Mouse (Mus musculus): ENCODE data around the gene Cbx3. TPM values are rescaled to one million over a fixed set of nuclear protein-coding genes. Genes with fewer than 3 reads are reported as not detected.

The Cbx3 gene
- polyA plus RNA-seq, 1 experiment from 2014 or later = 747 TPM

DNA sequence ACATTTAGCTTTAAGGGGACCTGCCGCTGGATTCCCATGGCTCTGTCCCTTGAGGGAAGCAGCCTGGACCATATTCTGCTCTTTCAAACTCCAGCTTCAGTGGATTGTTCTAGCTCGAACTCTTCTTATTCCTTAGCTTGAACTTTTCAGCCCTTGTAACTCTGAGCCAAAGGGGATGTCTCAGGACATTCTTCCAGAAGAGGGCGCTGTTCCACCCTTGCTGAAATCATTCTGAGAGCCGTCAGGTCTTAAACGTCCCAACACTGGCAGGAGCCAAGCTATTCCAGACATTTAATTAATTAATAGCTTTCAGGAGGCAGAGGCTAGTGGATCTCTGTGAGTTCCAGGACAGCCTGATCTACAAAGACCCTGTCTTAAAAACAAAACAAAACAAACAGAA, 39.9 kb downstream of the Cbx3 start:
- Histone ChIP-seq H3K9me3 (no peaks in the 10 kb centered on the region), H3K27ac (replicated peaks) (no peak overlapping the region), H3K4me1 (peaks cover 11% of the 10 kb centered on the region), H3K27me3 (replicated peaks; ENCODE audit: low read depth, poor library complexity, severe bottlenecking) (no peaks in the 10 kb centered on the region), H3K36me3 (replicated peaks) (no peaks in the 10 kb centered on the region), H3K4me3 (no peak overlapping the region)
- 31% methylated on average over 5 of the region's 5 CpGs for WGBS
- DNase-seq (ENCODE audit: low spot score) = peak; percentile 42

DNA sequence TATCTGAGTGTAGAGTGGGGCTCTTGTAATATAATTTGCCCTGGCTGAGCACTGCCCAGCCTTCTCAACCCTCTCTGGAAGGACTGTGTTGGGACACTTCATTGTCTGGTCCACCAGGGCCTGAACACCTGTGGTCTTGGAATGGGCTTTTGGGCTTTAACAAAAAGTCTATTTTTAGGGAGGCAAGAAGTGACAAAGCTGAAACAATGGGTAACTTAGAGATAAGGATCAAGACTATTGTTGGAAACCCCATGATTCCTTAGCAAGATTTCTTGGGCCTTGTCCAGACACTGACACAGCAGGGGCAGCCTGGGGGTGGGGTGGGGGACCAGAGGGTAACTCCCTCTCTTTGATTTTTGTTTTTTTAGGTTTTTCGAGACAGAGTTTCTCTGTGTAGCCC, 40.8 kb downstream of the Cbx3 start:
- WGBS = 44% methylated on average over 1 of the region's 1 CpGs
- Histone ChIP-seq H3K4me1 (peaks cover 11% of the 10 kb centered on the region), H3K9me3 (no peaks in the 10 kb centered on the region), H3K27ac (replicated peaks) (no peak overlapping the region), H3K4me3 (no peak overlapping the region), H3K36me3 (replicated peaks) (no peaks in the 10 kb centered on the region), H3K27me3 (replicated peaks; ENCODE audit: low read depth, poor library complexity, severe bottlenecking) (no peaks in the 10 kb centered on the region)
- no peak for DNase-seq (ENCODE audit: low spot score)

DNA sequence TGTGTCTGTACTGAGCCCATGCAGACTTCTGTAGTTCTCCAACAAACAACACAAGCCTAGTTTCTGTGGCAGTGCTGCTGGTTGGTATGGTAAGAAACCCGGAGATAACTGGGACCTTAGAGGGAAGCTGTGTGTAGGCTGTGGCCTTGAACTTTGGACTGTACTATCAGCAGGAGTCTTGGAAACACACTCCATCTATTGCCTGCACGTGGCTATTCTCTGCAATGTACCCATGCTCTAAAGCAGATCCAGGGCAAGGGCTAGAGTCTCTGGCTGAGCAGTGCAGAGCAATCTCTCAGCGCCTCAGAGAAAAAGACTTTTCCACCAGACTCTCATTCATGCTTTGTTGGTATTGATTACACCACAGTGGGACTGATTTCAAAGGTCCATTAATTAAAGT, 43.6 kb downstream of the Cbx3 start:
- WGBS = 85% methylated on average over 3 of the region's 3 CpGs
- DNase-seq (ENCODE audit: low spot score) = no peak
- Histone ChIP-seq H3K27ac (replicated peaks) (no peak overlapping the region), H3K4me3 (no peak overlapping the region), H3K4me1 (peaks cover 10% of the 10 kb centered on the region), H3K36me3 (replicated peaks) (no peaks in the 10 kb centered on the region), H3K9me3 (no peaks in the 10 kb centered on the region), H3K27me3 (replicated peaks; ENCODE audit: low read depth, poor library complexity, severe bottlenecking) (no peaks in the 10 kb centered on the region)

DNA sequence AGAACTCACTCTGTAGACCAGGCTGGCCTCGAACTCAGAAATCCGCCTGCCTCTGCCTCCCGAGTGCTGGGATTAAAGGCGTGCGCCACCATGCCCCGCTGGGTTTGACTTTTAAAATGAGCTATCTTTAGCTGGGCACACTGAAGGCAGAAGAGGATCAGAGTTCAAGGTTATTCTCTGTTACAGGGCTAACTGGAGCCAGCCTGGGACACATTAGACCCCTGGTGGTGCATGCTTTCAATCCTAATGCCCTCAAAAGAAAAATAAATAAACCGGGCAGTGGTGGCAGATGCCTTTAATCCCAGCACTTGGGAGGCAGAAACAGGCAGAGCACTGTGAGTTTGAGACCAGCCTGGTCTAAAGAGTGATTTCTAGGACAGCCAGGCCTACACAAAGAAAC, 44.7 kb downstream of the Cbx3 start:
- 93% methylated on average over 7 of the region's 7 CpGs for WGBS

DNA sequence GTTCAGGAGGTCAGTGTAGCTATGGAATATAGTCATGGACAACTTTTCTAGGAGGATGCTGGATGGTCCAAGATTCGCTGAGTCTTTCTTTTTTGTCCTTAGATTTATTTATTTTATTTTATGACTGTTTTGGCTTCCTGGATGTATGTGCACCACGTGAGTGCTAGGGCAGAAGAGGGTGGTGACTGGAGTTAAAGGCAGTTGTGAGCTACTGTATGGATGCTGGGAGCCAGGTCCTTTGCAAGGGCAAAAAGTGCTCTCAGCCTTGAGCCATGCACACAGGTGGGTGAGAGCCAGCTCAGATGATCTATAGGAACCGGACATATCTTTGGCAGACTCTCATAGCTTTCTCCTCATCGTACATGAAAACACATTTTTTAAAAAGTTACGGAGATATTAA, 53.1 kb downstream of the Cbx3 start:
- no peaks in the 10 kb centered on the region for H3K27me3 ChIP-seq (replicated peaks; ENCODE audit: low read depth, poor library complexity, severe bottlenecking)
- no peaks in the 10 kb centered on the region for H3K36me3 ChIP-seq (replicated peaks)
- no peaks in the 10 kb centered on the region for H3K9me3 ChIP-seq
- no peak overlapping the region; the same call in 1 of the 2 replicates for H3K27ac ChIP-seq (replicated peaks)
- no peak for DNase-seq (ENCODE audit: low spot score)
- H3K4me3 ChIP-seq = peak overlapping the region; percentile 81
- H3K4me1 ChIP-seq = peaks cover 11% of the 10 kb centered on the region
- WGBS = 26% methylated on average over 5 of the region's 5 CpGs

More for the DNA sequence above, 44.7 kb downstream of the Cbx3 start:
- Histone ChIP-seq H3K27ac (replicated peaks) (no peak overlapping the region), H3K4me1 (no peaks in the 10 kb centered on the region), H3K9me3 (no peaks in the 10 kb centered on the region), H3K4me3 (no peak overlapping the region), H3K27me3 (replicated peaks; ENCODE audit: low read depth, poor library complexity, severe bottlenecking) (no peaks in the 10 kb centered on the region), H3K36me3 (replicated peaks) (no peaks in the 10 kb centered on the region)
- no peak for DNase-seq (ENCODE audit: low spot score)

DNA sequence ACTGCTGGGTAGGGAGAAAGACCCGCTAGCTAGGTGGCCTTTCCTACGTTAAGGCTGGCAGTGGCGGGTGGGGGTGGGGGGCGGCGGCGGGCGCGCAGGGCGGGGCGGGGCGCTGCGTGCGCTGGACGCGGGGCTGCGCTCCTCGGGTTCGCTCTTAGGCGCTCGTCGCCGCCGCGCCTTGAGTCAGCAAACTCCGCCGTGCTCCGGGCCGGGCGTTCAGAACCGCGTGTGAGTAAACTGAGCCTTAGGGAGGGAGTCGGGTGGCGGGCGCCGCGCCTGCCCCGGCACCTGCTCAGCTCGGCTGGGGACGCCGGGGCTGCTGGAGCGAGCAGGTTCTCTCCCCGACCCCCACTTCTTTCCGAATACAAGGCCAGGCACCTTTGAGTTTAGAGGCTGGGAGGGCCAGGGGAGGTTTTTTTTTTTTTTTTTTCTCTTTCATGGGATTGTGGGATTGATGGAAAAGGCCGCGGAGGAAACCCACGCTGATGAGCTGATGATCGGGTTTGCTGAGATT, 53.7 kb downstream of the Cbx3 start, which contains the start of gene Snx10:
Gene Snx10, plus strand, starts transcription at position 95 of the 514 bp plus-strand sequence.
- no peaks in the 10 kb centered on the region for H3K27me3 ChIP-seq (replicated peaks; ENCODE audit: low read depth, poor library complexity, severe bottlenecking)
- peak; percentile 70 for DNase-seq (ENCODE audit: low spot score)
- H3K9me3 ChIP-seq = no peaks in the 10 kb centered on the region
- WGBS = under 1% methylated on average over 47 of the region's 47 CpGs
- no peaks in the 10 kb centered on the region for H3K36me3 ChIP-seq (replicated peaks)
- H3K4me1 ChIP-seq = peaks cover 11% of the 10 kb centered on the region
- H3K4me3 ChIP-seq = peak within 1 kb of the TSS; percentile 81
- peak within 1 kb of the TSS; percentile 86 for H3K27ac ChIP-seq (replicated peaks)

DNA sequence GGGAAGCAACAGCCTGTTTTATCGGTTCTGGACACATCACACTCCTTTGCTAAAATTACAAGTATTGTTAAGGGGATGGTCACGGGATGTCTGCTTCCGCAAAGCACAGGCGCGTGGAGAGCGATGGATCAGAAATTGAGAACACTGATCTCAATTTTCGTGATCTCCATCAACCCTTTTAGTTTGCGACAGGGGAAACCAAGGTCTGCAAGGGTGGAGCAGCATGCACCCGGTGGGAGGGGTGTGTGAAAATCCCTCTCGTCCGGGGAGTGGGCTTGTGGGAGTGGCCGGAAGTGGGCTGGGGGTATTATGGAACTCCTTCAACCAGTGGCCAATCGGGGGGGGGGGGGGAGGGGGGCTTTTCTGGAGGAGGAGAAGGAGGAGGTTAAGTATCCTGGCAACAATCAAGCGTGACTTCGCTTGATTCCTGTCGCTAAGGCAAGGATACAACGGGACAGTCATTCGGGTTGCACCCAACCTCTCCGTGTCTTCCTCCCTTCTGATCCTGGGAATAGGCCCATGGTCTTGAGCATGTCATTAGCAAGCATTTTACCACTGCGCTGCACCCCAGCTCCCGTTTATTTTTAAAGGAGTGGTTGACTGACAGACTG, 54.3 kb downstream of the Cbx3 start:
- Histone ChIP-seq H3K4me3 (peak overlapping the region; percentile 81), H3K36me3 (replicated peaks) (no peaks in the 10 kb centered on the region), H3K9me3 (no peaks in the 10 kb centered on the region), H3K27ac (replicated peaks) (peak overlapping the region; percentile 86), H3K4me1 (peaks cover 11% of the 10 kb centered on the region), H3K27me3 (replicated peaks; ENCODE audit: low read depth, poor library complexity, severe bottlenecking) (no peaks in the 10 kb centered on the region)
- DNase-seq (ENCODE audit: low spot score) = peak; percentile 88
- 3% methylated on average over 21 of the region's 21 CpGs for WGBS

DNA sequence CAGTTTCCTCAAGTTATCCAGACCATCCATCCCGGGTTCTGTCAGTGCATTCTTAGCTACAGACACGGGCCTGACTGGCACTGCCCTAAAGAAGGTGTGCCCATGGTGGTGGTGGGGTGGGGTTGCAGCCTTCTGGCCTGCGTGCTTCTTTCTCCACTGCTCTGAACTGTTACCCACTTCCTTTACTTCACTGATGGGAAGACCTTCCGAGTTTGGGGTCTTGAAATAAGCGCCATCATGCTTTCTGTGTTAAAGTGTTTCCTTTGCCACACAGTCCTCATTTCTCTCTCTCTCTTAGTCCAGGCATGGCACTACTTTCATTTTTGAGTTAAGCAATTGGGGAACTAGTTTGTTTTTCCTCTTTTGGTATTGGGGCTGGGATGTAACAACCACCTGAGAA, 54.8 kb downstream of the Cbx3 start:
- Histone ChIP-seq H3K36me3 (replicated peaks) (no peaks in the 10 kb centered on the region), H3K9me3 (no peaks in the 10 kb centered on the region), H3K4me1 (peaks cover 11% of the 10 kb centered on the region), H3K4me3 (peak overlapping the region; percentile 81), H3K27ac (replicated peaks) (0 out of 2 replicates have a peak overlapping the region, but pooled peaks have one; percentile 86), H3K27me3 (replicated peaks; ENCODE audit: low read depth, poor library complexity, severe bottlenecking) (no peaks in the 10 kb centered on the region)
- 52% methylated on average over 5 of the region's 5 CpGs for WGBS
- DNase-seq (ENCODE audit: low spot score) = no peak

DNA sequence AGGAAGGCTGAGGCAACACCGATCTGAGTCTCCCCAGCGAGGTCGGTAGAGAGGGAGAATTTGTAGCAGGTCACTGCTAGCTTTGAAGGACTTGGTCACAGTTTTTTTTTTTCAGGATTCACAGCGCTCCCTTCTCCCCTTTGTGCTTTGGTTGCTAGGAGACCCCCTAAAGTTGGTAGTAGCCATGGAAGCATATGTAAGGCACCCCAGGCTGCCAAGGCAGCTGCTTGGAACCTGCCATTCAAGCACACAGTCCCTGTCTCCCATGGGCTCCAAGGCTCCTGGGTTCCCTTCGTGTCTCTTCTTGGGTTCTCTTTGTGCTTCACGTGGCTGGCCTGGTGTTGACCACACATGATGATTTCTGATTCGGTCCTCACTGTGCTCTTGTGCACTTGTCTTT, 59.3 kb downstream of the Cbx3 start:
- Histone ChIP-seq H3K27ac (replicated peaks) (no peak overlapping the region), H3K4me3 (no peak overlapping the region), H3K36me3 (replicated peaks) (no peaks in the 10 kb centered on the region), H3K4me1 (peaks cover 8% of the 10 kb centered on the region), H3K27me3 (replicated peaks; ENCODE audit: low read depth, poor library complexity, severe bottlenecking) (no peaks in the 10 kb centered on the region), H3K9me3 (no peaks in the 10 kb centered on the region)
- WGBS = 86% methylated on average over 7 of the region's 7 CpGs
- DNase-seq (ENCODE audit: low spot score) = no peak

Other genes starting within 250 kb of the Cbx3 start
- gene Nfe2l3, start 37.7 kb upstream of the Cbx3 start, polyA plus RNA-seq (2016; fragmentation: Nextera tagmentation; extraction: Ambion mirVana) = 1.3 and 1.6 TPM in 2 replicates
- gene Hnrnpa2b1, start 466 bp upstream of the Cbx3 start, polyA plus RNA-seq (2016; fragmentation: Nextera tagmentation; extraction: Ambion mirVana) = 2,407 and 2,547 TPM in 2 replicates
- 22.7 and 24.0 TPM in 2 replicates for gene Snx10, start 53.5 kb downstream of the Cbx3 start, polyA plus RNA-seq (2016; fragmentation: Nextera tagmentation; extraction: Ambion mirVana)

Data from embryonic facial prominence, embryonic 10.5 days (tissue).